Comparison of ENCODE assay signal across 8 mouse cellular contexts in genomic region chr2:159645861-159646260, GRCm38 (mm10).
DNase-seq lines count a peak whose midpoint lies in the region; ATAC-seq and TF ChIP-seq lines count a peak whose summit lies in the region.

No protein-coding gene starts in this region.

- DNase-seq in cerebellum, postnatal 14 days, result peak; percentile 12 to 31
- DNase-seq in cerebellum, adult 9-11 months, result no peak
- peak; percentile 58 for DNase-seq in midbrain, embryonic 14.5 days
- no peak for DNase-seq in midbrain, embryonic 10.5 days (ENCODE audit: low spot score)
- DNase-seq in embryo, embryonic 11.5 days (ENCODE audit: low read depth, low spot score), result peak; percentile 17
- DNase-seq in layer of hippocampus, postnatal 25 days (ENCODE audit: extremely low spot score in 1 of 2, low spot score in 1 of 2), result peak; percentile 13 to 51
- DNase-seq in cerebellum, adult 2 months, result no peak

- no peak for TF ChIP-seq POLR2A in cerebellum, adult 2 months (IDR thresholded peaks at IDR 0.05; ENCODE audit: borderline replicate concordance, insufficient read depth, low read length)

- H3K27ac ChIP-seq in midbrain, embryonic 14.5 days (replicated peaks; ENCODE audit: low read depth, low read length), result no peak overlapping the region
- H3K27ac ChIP-seq in midbrain, embryonic 10.5 days (replicated peaks), result no peak overlapping the region
- no peak overlapping the region for H3K27ac ChIP-seq in cerebellum, adult 2 months (ENCODE audit: insufficient read depth, low read length)
- H3K27ac ChIP-seq in midbrain, embryonic 15.5 days, result no peak overlapping the region

- H3K4me2 ChIP-seq in midbrain, embryonic 14.5 days (ENCODE audit: low read length), result no peak overlapping the region
- H3K4me2 ChIP-seq in midbrain, embryonic 15.5 days, result no peak overlapping the region

- H3K9me3 ChIP-seq in midbrain, embryonic 14.5 days (ENCODE audit: control insufficient read depth, low read length), result no peaks in the 10 kb centered on the region
- H3K9me3 ChIP-seq in midbrain, embryonic 10.5 days (replicated peaks), result no peaks in the 10 kb centered on the region
- H3K9me3 ChIP-seq in midbrain, embryonic 15.5 days, result no peaks in the 10 kb centered on the region

- TF ChIP-seq CTCF in cerebellum, adult 2 months (IDR thresholded peaks at IDR 0.05; ENCODE audit: borderline replicate concordance, insufficient read depth, low read depth, low read length), result no peak

- no peak overlapping the region for H3K9ac ChIP-seq in midbrain, embryonic 14.5 days (replicated peaks; ENCODE audit: low read length)
- H3K9ac ChIP-seq in midbrain, embryonic 15.5 days, result no peak overlapping the region

- no peak overlapping the region for H3K4me3 ChIP-seq in midbrain, embryonic 14.5 days (replicated peaks; ENCODE audit: low read depth, low read length)
- H3K4me3 ChIP-seq in midbrain, embryonic 10.5 days, result no peak overlapping the region
- H3K4me3 ChIP-seq in cerebellum, adult 2 months (replicated peaks; ENCODE audit: insufficient read depth, low read depth, low read length), result no peak overlapping the region
- H3K4me3 ChIP-seq in midbrain, embryonic 15.5 days, result no peak overlapping the region

- no peaks in the 10 kb centered on the region for H3K36me3 ChIP-seq in midbrain, embryonic 14.5 days (ENCODE audit: control insufficient read depth, insufficient read depth, low read length)
- no peaks in the 10 kb centered on the region for H3K36me3 ChIP-seq in midbrain, embryonic 10.5 days
- H3K36me3 ChIP-seq in midbrain, embryonic 15.5 days (replicated peaks), result no peaks in the 10 kb centered on the region

- no peak for ATAC-seq in midbrain, embryonic 14.5 days (ENCODE audit: low FRiP score, low TSS enrichment)
- no peak for ATAC-seq in midbrain, embryonic 15.5 days (replicated peaks)

- no peaks in the 10 kb centered on the region for H3K27me3 ChIP-seq in midbrain, embryonic 14.5 days (ENCODE audit: control insufficient read depth, insufficient read depth, low read length)
- no peaks in the 10 kb centered on the region for H3K27me3 ChIP-seq in midbrain, embryonic 10.5 days (ENCODE audit: low read depth, poor library complexity, severe bottlenecking)
- no peaks in the 10 kb centered on the region for H3K27me3 ChIP-seq in cerebellum, adult 2 months (ENCODE audit: control insufficient read depth, insufficient read depth, low read length)
- no peaks in the 10 kb centered on the region for H3K27me3 ChIP-seq in midbrain, embryonic 15.5 days (replicated peaks)

- H3K4me1 ChIP-seq in midbrain, embryonic 14.5 days (ENCODE audit: control insufficient read depth, insufficient read depth, low read length), result no peaks in the 10 kb centered on the region
- no peaks in the 10 kb centered on the region for H3K4me1 ChIP-seq in midbrain, embryonic 10.5 days
- no peaks in the 10 kb centered on the region for H3K4me1 ChIP-seq in cerebellum, adult 2 months (ENCODE audit: control insufficient read depth, insufficient read depth, low read length)
- no peaks in the 10 kb centered on the region for H3K4me1 ChIP-seq in midbrain, embryonic 15.5 days

- 41% methylated on average over 4 of the region's 4 CpGs for WGBS in midbrain, embryonic 14.5 days
- WGBS in midbrain, embryonic 10.5 days, result 58% methylated on average over 4 of the region's 4 CpGs
- 30% methylated on average over 4 of the region's 4 CpGs for WGBS in cerebellum, adult 2 months
- 51% methylated on average over 4 of the region's 4 CpGs for WGBS in midbrain, embryonic 15.5 days

Comparison
In these comparisons a context has a peak if more than half of its experiments do, and no peak if none do; other contexts are left out.
1. DNase-seq: peak in cerebellum, postnatal 14 days (2 of 2), midbrain, embryonic 14.5 days (single experiment), embryo, embryonic 11.5 days (single experiment) and layer of hippocampus, postnatal 25 days (2 of 2); none in cerebellum, adult 9-11 months (single experiment), midbrain, embryonic 10.5 days (single experiment) and cerebellum, adult 2 months (0 of 2).